Mouse (Mus musculus) hematopoietic stem cell, adult 5-6 weeks (primary cell): Measurements from ENCODE around the gene Cyb5r1. TPM values are rescaled to one million over a fixed set of nuclear protein-coding genes. Genes with fewer than 3 reads are reported as not detected.

Experiments used
- ATAC-seq, 2 experiments: fragments of 125-278 bp in 1 of 2; replicated peaks in 1 of 2; 2 replicates each; pipeline ENCODE4 v1.8.0; 2016 to 2017; ENCODE audit warnings: inconsistent platforms in 2 of 2, mild to moderate bottlenecking in 2 of 2, moderate number of reproducible peaks in 2 of 2, low read depth in 1 of 2, moderate TSS enrichment in 1 of 2; ENCODE audit not compliant: low FRiP score in 2 of 2, poor library complexity in 2 of 2, severe bottlenecking in 2 of 2, insufficient read depth in 1 of 2, low TSS enrichment in 1 of 2
- total RNA-seq: library from RNA; stranded (forward); fragments of 172-1452, 232-1000 nt; gene quantifications from 2 replicates; pipeline ENCODE4 v1.2.3, GENCODE M21; 2017

Gene Cyb5r1
- 22.0 and 27.3 TPM in 2 replicates for total RNA-seq

GRCm38 (mm10) chr1:134405509-134406413 is at the start of gene Cyb5r1:
TSS of gene Cyb5r1 (plus strand) at chr1:134405559.
- ATAC-seq: peak; percentile 95 to 96

- ATAC-seq: no peak
Observed at GRCm38 (mm10) chr1:134357461-134357860, 47.9 kb upstream of the Cyb5r1 start.

GRCm38 (mm10) chr1:134360656-134361055 is 44.7 kb upstream of the Cyb5r1 start:
- no peak for ATAC-seq

- ATAC-seq: peak; percentile 21 to 23; a peak in 2 of 4 replicates
Observed at GRCm38 (mm10) chr1:134361195-134361856, 44.0 kb upstream of the Cyb5r1 start.

GRCm38 (mm10) chr1:134361857-134362212 is 43.5 kb upstream of the Cyb5r1 start, which contains the start of gene Tmem183a:
TSS of gene Tmem183a (minus strand) at chr1:134361979.
- peak; percentile 97 to 99 for ATAC-seq

GRCm38 (mm10) chr1:134363194-134363593 is 42.2 kb upstream of the Cyb5r1 start:
- ATAC-seq: no peak

GRCm38 (mm10) chr1:134365491-134365890 is 39.9 kb upstream of the Cyb5r1 start:
- no peak for ATAC-seq

- peak in 1 of 2 experiments; percentile 66; a peak in 1 of 4 replicates for ATAC-seq
Observed at GRCm38 (mm10) chr1:134368777-134369337, 36.5 kb upstream of the Cyb5r1 start.

- no peak for ATAC-seq
Observed at GRCm38 (mm10) chr1:134374124-134374523, 31.2 kb upstream of the Cyb5r1 start.

- ATAC-seq: no peak
Observed at GRCm38 (mm10) chr1:134381051-134381450, 24.3 kb upstream of the Cyb5r1 start.

GRCm38 (mm10) chr1:134381795-134382625 is 23.3 kb upstream of the Cyb5r1 start:
- ATAC-seq: no peak; a peak in 1 of 4 replicates

GRCm38 (mm10) chr1:134384581-134384980 is 20.8 kb upstream of the Cyb5r1 start:
- no peak for ATAC-seq

GRCm38 (mm10) chr1:134385176-134385575 is 20.2 kb upstream of the Cyb5r1 start:
- ATAC-seq: no peak

GRCm38 (mm10) chr1:134385666-134386065 is 19.7 kb upstream of the Cyb5r1 start, which contains the start of gene 4933406M09Rik:
TSS of gene 4933406M09Rik (plus strand) at chr1:134385940.
- no peak for ATAC-seq

- no peak for ATAC-seq
Observed at GRCm38 (mm10) chr1:134393827-134394226, 11.5 kb upstream of the Cyb5r1 start.

- no peak for ATAC-seq
Observed at GRCm38 (mm10) chr1:134398210-134398609, 7.1 kb upstream of the Cyb5r1 start.

- ATAC-seq: no peak
Observed at GRCm38 (mm10) chr1:134399735-134400134, 5.6 kb upstream of the Cyb5r1 start.
